Mouse (Mus musculus) forebrain, embryonic 14.5 days (tissue): Measurements from ENCODE around the gene Rsu1. TPM values are rescaled to one million over a fixed set of nuclear protein-coding genes. Genes with fewer than 3 reads are reported as not detected.
A peak's percentile ranks its signal among the peaks of the same experiment; 100 is the strongest.
"Not testable (repeated sequence)": the region's sequence is repeated elsewhere in the genome, so short reads cannot be mapped to it uniquely, and the experiment has no call there.

Source experiments
- ATAC-seq: fragments of 200-750 bp; cut with Nextera tagmentation; 2 replicates; pipeline ENCODE4 v1.8.0; 2017; ENCODE audit warnings: mild to moderate bottlenecking, moderate library complexity
- DNase-seq: peaks from one replicate; pipeline ENCODE4 v3.0.0-alpha.2; 2015; ENCODE audit warnings: low spot score
- H3K27ac ChIP-seq: fragments of 300-500 bp; sonication (generic); 2 replicates; pipeline ENCODE4 v1.5.1; 2014; ENCODE audit warnings: low read depth, mild to moderate bottlenecking, control low read depth, low read length, moderate library complexity
- H3K27me3 ChIP-seq: fragments of 300-500 bp; sonication (generic); replicated peaks from 2 replicates; pipeline ENCODE4 v1.6.1; 2014; ENCODE audit warnings: low read length, control low read depth, mixed read lengths; ENCODE audit not compliant: control insufficient read depth, insufficient read depth
- H3K36me3 ChIP-seq: fragments of 300-500 bp; sonication (generic); 2 replicates; pipeline ENCODE4 v1.6.1; 2014; ENCODE audit warnings: low read length, control low read depth; ENCODE audit not compliant: control insufficient read depth, insufficient read depth
- H3K4me1 ChIP-seq: fragments of 300-500 bp; sonication (generic); 2 replicates; pipeline ENCODE4 v1.6.1; 2014; ENCODE audit warnings: antibody characterized with exemption, low read length, control low read depth; ENCODE audit not compliant: control insufficient read depth, insufficient read depth
- H3K4me2 ChIP-seq: fragments of 300-500 bp; sonication (generic); 2 replicates; pipeline ENCODE4 v1.6.1; 2014; ENCODE audit warnings: mild to moderate bottlenecking, control low read depth, low read length
- H3K4me3 ChIP-seq: fragments of 300-500 bp; sonication (generic); 2 replicates; pipeline ENCODE4 v1.5.1; 2014; ENCODE audit warnings: low read depth, low read length, control low read depth
- H3K9ac ChIP-seq: fragments of 300-500 bp; sonication (generic); 2 replicates; pipeline ENCODE4 v1.6.1; 2014; ENCODE audit warnings: mild to moderate bottlenecking, low read length, control low read depth, moderate library complexity
- H3K9me3 ChIP-seq: fragments of 300-500 bp; sonication (generic); replicated peaks from 2 replicates; pipeline ENCODE4 v1.6.1; 2016; ENCODE audit warnings: low read length, control low read depth, mixed read lengths; ENCODE audit not compliant: control insufficient read depth
- WGBS: fragments of 180-500 bp; shearing (Covaris S2); extraction: QIAGEN DNeasy Blood & Tissue Kit; methylation state at CpG from one replicate; pipeline ENCODE4 v1.1.7; 2014; 5-methylcytosine and 5-hydroxymethylcytosine counted together
- polyA plus RNA-seq: library from polyadenylated mRNA; unstranded; fragments of >200 nt; fragmentation: Nextera tagmentation; extraction: Ambion mirVana; gene quantifications from 2 replicates; pipeline ENCODE4 v1.2.1, GENCODE M21; 2014

Rsu1 gene
- polyA plus RNA-seq, 1 experiment from 2014 or later: 57.2 TPM

GRCm38 (mm10) chr2:13181899-13182298, 89.3 kb downstream of the Rsu1 start:
- WGBS: no CpG with 5 or more reads among the region's 3 CpGs
- DNase-seq, H3K36me3 ChIP-seq, H3K4me1 ChIP-seq, H3K9me3 ChIP-seq, ATAC-seq, H3K9ac ChIP-seq, H3K4me2 ChIP-seq, H3K27me3 ChIP-seq, H3K4me3 ChIP-seq, H3K27ac ChIP-seq: not testable (repeated sequence)

- H3K36me3 ChIP-seq: no peaks in the 10 kb centered on the region
- H3K4me1 ChIP-seq: peaks cover 22% of the 10 kb centered on the region
- no peak overlapping the region for H3K4me2 ChIP-seq
- 52% methylated on average over 10 of the region's 10 CpGs for WGBS
- no peaks in the 10 kb centered on the region for H3K27me3 ChIP-seq
- no peak overlapping the region for H3K9ac ChIP-seq
- no peaks in the 10 kb centered on the region for H3K9me3 ChIP-seq
- DNase-seq (peak; percentile 68), ATAC-seq (peak; percentile 72)
- H3K4me3 ChIP-seq: no peak overlapping the region
- no peak overlapping the region; the same call in 1 of the 2 replicates for H3K27ac ChIP-seq
These were observed 93.4 kb downstream of the Rsu1 start for GRCm38 (mm10) chr2:13177698-13178395.

- Histone ChIP-seq H3K4me2 (peak overlapping the region; percentile 43), H3K9ac (no peak overlapping the region), H3K9me3 (no peaks in the 10 kb centered on the region), H3K4me1 (peaks cover 22% of the 10 kb centered on the region), H3K4me3 (no peak overlapping the region), H3K27me3 (no peaks in the 10 kb centered on the region), H3K27ac (no peak overlapping the region), H3K36me3 (no peaks in the 10 kb centered on the region)
- 66% methylated on average over 4 of the region's 4 CpGs for WGBS
- DNase-seq (peak; percentile 8), ATAC-seq (no peak)
These were observed 95.0 kb downstream of the Rsu1 start for GRCm38 (mm10) chr2:13176304-13176620.

GRCm38 (mm10) chr2:13175536-13176303, 95.5 kb downstream of the Rsu1 start:
- DNase-seq (peak; percentile 73), ATAC-seq (peak; percentile 74)
- peak overlapping the region; percentile 23; the same call in 1 of the 2 replicates for H3K27ac ChIP-seq
- H3K9ac ChIP-seq: peak overlapping the region; percentile 44; the same call in 1 of the 2 replicates
- no peaks in the 10 kb centered on the region for H3K27me3 ChIP-seq
- H3K36me3 ChIP-seq: no peaks in the 10 kb centered on the region
- peak overlapping the region; percentile 43 for H3K4me2 ChIP-seq
- peak overlapping the region; percentile 17 for H3K4me3 ChIP-seq
- no peaks in the 10 kb centered on the region for H3K9me3 ChIP-seq
- 33% methylated on average over 28 of the region's 28 CpGs for WGBS
- H3K4me1 ChIP-seq: peaks cover 22% of the 10 kb centered on the region

- Histone ChIP-seq H3K4me1 (peaks cover 22% of the 10 kb centered on the region), H3K4me3 (no peak overlapping the region), H3K27me3 (no peaks in the 10 kb centered on the region), H3K4me2 (0 out of 2 replicates have a peak overlapping the region, but pooled peaks have one; percentile 13), H3K36me3 (no peaks in the 10 kb centered on the region), H3K9ac (no peak overlapping the region), H3K27ac (no peak overlapping the region), H3K9me3 (no peaks in the 10 kb centered on the region)
- ATAC-seq (no peak), DNase-seq (peak; percentile 45)
- WGBS: 43% methylated on average over 7 of the region's 7 CpGs
These were observed 96.8 kb downstream of the Rsu1 start for GRCm38 (mm10) chr2:13174461-13174860.

GRCm38 (mm10) chr2:13170651-13171050, 100.6 kb downstream of the Rsu1 start:
- WGBS: 59% methylated on average over 5 of the region's 5 CpGs
- no peak for DNase-seq

GRCm38 (mm10) chr2:13169962-13170361, 101.3 kb downstream of the Rsu1 start:
- no peaks in the 10 kb centered on the region for H3K9me3 ChIP-seq
- no peaks in the 10 kb centered on the region for H3K27me3 ChIP-seq
- no peak for DNase-seq
- 94% methylated on average over 6 of the region's 6 CpGs for WGBS
- H3K36me3 ChIP-seq: no peaks in the 10 kb centered on the region
- H3K4me1 ChIP-seq: peaks cover 5% of the 10 kb centered on the region; the same call in 1 of the 2 replicates
- H3K27ac ChIP-seq: no peak overlapping the region
- no peak for ATAC-seq
- H3K9ac ChIP-seq: no peak overlapping the region
- H3K4me2 ChIP-seq: no peak overlapping the region
- H3K4me3 ChIP-seq: no peak overlapping the region

More at GRCm38 (mm10) chr2:13170651-13171050, 100.6 kb downstream of the Rsu1 start:
- Histone ChIP-seq H3K4me1 (peaks cover 9% of the 10 kb centered on the region), H3K4me3 (no peak overlapping the region), H3K27ac (no peak overlapping the region), H3K36me3 (no peaks in the 10 kb centered on the region), H3K9ac (no peak overlapping the region), H3K4me2 (no peak overlapping the region), H3K9me3 (no peaks in the 10 kb centered on the region), H3K27me3 (no peaks in the 10 kb centered on the region)
- no peak for ATAC-seq

- no peak overlapping the region for H3K4me3 ChIP-seq
- H3K9me3 ChIP-seq: no peaks in the 10 kb centered on the region
- no peak for DNase-seq
- H3K4me2 ChIP-seq: no peak overlapping the region
- H3K9ac ChIP-seq: no peak overlapping the region
- ATAC-seq: no peak
- WGBS: 86% methylated on average over 4 of the region's 4 CpGs
- H3K27me3 ChIP-seq: no peaks in the 10 kb centered on the region
- no peak overlapping the region for H3K27ac ChIP-seq
- 0 out of 2 replicates have a peak, but pooled peaks cover 2% of the 10 kb centered on the region for H3K4me1 ChIP-seq
- no peaks in the 10 kb centered on the region for H3K36me3 ChIP-seq
These were observed 101.9 kb downstream of the Rsu1 start for GRCm38 (mm10) chr2:13169158-13169890.
